Mouse (Mus musculus) kidney, adult 2 months (tissue): ENCODE measurements around the gene Cand2. TPM values are rescaled to one million over a fixed set of nuclear protein-coding genes. Genes with fewer than 3 reads are reported as not detected.

Source experiments
- DNase-seq: peaks from one replicate; pipeline ENCODE4 v3.0.0; 2021
- H3K27ac ChIP-seq: fragments of 200-500 bp; 2 replicates; pipeline ENCODE4 v1.5.1; 2012; ENCODE audit warnings: low read depth, low read length, control low read depth, inconsistent platforms; ENCODE audit not compliant: insufficient read depth
- H3K27me3 ChIP-seq: fragments of 200-500 bp; replicated peaks from 2 replicates; pipeline ENCODE4 v1.6.1; 2012; ENCODE audit warnings: mild to moderate bottlenecking, moderate library complexity, low read length, inconsistent platforms; ENCODE audit not compliant: control insufficient read depth, insufficient read depth
- H3K36me3 ChIP-seq: fragments of 200-500 bp; 2 replicates; pipeline ENCODE4 v1.6.1; 2012; ENCODE audit warnings: mild to moderate bottlenecking, moderate library complexity, low read length, inconsistent platforms; ENCODE audit not compliant: control insufficient read depth, insufficient read depth
- H3K4me1 ChIP-seq: fragments of 200-500 bp; 2 replicates; pipeline ENCODE4 v1.6.1; 2011; ENCODE audit warnings: low read length; ENCODE audit not compliant: control insufficient read depth, insufficient read depth
- H3K4me3 ChIP-seq: fragments of 200-500 bp; 2 replicates; pipeline ENCODE4 v1.5.1; 2011; ENCODE audit warnings: mild to moderate bottlenecking, low read depth, low read length, control low read depth; ENCODE audit not compliant: insufficient read depth
- CTCF ChIP-seq: fragments of 200-500 bp; conservative IDR thresholded peaks from 2 replicates; pipeline ENCODE4 v1.5.1; 2011; ENCODE audit warnings: low read depth, mild to moderate bottlenecking, control low read depth, low read length, moderate library complexity, mixed read lengths; ENCODE audit not compliant: insufficient read depth, insufficient read length
- POLR2A ChIP-seq: fragments of 200-500 bp; IDR thresholded peaks from one replicate; pipeline ENCODE4 v1.6.1; 2011; ENCODE audit warnings: low read depth, low read length, control low read depth
- WGBS: fragments of 180-500 bp; shearing (Covaris S2); methylation state at CpG from one replicate; pipeline ENCODE4 v1.1.7; 2018; 5-methylcytosine and 5-hydroxymethylcytosine counted together
- polyA plus RNA-seq: library from polyadenylated mRNA; depleted of rRNA; stranded (reverse); fragments of >200 nt; gene quantifications from 2 replicates; pipeline ENCODE4 v1.2.3, GENCODE M21; 2012

The Cand2 gene
- polyA plus RNA-seq, 1 experiment, result 4.0 TPM

- DNase-seq, result peak; percentile 63
- H3K27me3 ChIP-seq, result no peaks in the 10 kb centered on the region
- TF ChIP-seq CTCF (no peak), POLR2A (no peak)
- no peaks in the 10 kb centered on the region for H3K4me1 ChIP-seq
- H3K27ac ChIP-seq, result no peak overlapping the region
- 0 out of 2 replicates have a peak overlapping the region, but pooled peaks have one; percentile 12 for H3K4me3 ChIP-seq
- WGBS, result 57% methylated on average over 21 of the region's 21 CpGs
- no peaks in the 10 kb centered on the region for H3K36me3 ChIP-seq
Observed at GRCm38 (mm10) chr6:115792691-115793215, 18.4 kb downstream of the Cand2 start.

DNA sequence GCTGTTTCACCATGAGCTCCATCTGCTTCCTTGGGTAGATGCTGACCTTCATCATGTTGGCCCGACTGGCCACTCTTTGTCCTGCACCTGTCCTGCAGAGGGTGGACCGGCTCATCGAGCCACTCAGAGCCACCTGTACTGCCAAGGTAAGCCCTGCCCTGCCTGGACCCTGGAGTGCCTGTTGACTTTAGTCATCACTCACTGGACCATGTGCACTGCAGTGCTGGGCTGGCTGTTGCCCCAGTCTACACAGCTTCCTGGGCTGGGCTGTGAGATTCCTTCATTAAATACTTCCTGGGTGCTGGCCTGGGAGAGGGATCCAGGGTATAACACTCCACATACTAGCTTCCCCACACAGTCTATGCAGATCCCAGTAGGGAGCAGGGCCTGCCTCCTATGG, 27.5 kb downstream of the Cand2 start:
- Histone ChIP-seq H3K36me3 (no peaks in the 10 kb centered on the region), H3K4me1 (peaks cover 4% of the 10 kb centered on the region; the same call in 1 of the 2 replicates), H3K27me3 (no peaks in the 10 kb centered on the region), H3K27ac (no peak overlapping the region), H3K4me3 (no peak overlapping the region)
- 92% methylated on average over 3 of the region's 3 CpGs for WGBS
- TF ChIP-seq POLR2A (no peak), CTCF (no peak)
- DNase-seq, result no peak

GRCm38 (mm10) chr6:115803541-115804382, 29.4 kb downstream of the Cand2 start:
- WGBS, result 30% methylated on average over 16 of the region's 16 CpGs
- Histone ChIP-seq H3K4me3 (no peak overlapping the region), H3K4me1 (peaks cover 8% of the 10 kb centered on the region; the same call in 1 of the 2 replicates), H3K27me3 (no peaks in the 10 kb centered on the region), H3K27ac (no peak overlapping the region), H3K36me3 (no peaks in the 10 kb centered on the region)
- peak; percentile 84 for DNase-seq
- TF ChIP-seq POLR2A, result no peak
- peak; percentile 73 for TF ChIP-seq CTCF

GRCm38 (mm10) chr6:115804432-115805192, 30.3 kb downstream of the Cand2 start:
- Histone ChIP-seq H3K4me1 (peaks cover 8% of the 10 kb centered on the region; the same call in 1 of the 2 replicates), H3K36me3 (no peaks in the 10 kb centered on the region), H3K27ac (no peak overlapping the region), H3K27me3 (no peaks in the 10 kb centered on the region), H3K4me3 (no peak overlapping the region)
- WGBS, result 70% methylated on average over 10 of the region's 10 CpGs
- TF ChIP-seq POLR2A (no peak), CTCF (no peak)
- DNase-seq, result no peak

DNA sequence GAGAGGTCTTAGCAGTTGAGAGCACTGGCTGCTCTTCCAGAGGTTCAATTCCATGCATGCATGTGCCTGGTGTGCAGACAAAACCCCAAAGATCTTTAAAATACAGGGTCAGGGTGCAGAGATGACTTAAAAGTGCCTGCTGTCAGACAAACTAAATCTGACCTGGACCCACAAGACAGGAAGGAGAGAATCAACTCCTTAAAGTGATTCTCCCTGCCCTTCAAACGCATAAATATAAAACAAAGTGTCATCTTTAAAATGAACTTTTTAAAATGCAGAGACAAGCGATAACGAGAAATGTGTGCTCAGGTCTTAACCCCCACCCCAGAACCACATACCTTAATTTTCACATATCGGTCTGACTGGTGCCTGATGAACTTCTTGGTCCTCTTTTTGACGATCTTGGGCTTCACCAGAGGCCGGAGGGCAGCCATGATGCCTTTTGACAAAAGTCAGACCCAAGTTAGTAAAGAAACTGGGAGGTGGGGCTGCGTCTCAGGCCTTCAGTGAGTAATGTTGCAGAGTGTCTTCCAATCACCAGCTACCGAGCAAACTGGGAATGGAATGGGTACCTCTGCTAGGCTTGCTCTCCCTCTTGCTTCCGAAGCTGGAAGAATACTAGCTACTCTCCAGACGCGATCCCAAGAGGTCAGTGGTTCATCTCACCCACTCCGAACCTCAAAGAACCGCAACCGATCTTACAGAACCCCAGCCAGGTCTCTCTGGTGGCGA, 33.3 kb downstream of the Cand2 start:
- no peak for TF ChIP-seq POLR2A
- TF ChIP-seq CTCF, result no peak
- no peak for DNase-seq
- H3K36me3 ChIP-seq, result no peaks in the 10 kb centered on the region
- H3K4me3 ChIP-seq, result peak overlapping the region; percentile 94
- WGBS, result 2% methylated on average over 15 of the region's 15 CpGs
- peaks cover 8% of the 10 kb centered on the region; the same call in 1 of the 2 replicates for H3K4me1 ChIP-seq
- H3K27ac ChIP-seq, result peak overlapping the region; percentile 81; the same call in 1 of the 2 replicates
- no peaks in the 10 kb centered on the region for H3K27me3 ChIP-seq

DNA sequence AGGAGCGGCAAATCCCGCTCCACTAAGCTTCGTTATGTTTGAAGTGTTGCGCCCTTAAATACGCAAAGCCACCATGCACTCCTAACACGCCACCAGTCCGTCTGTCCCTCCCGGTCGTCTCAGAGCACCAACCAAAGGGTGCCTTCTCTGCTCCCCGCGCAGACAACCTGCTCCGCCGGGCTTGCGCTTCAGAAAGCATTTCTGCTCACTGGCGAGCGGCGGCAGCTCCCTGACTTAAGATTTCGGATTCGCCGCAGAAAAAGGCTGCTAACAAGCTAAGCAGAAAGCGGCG, 33.8 kb downstream of the Cand2 start:
- TF ChIP-seq CTCF, result no peak
- no peak for TF ChIP-seq POLR2A

GRCm38 (mm10) chr6:115808488-115809231, 34.3 kb downstream of the Cand2 start, which contains the start of gene Rpl32:
TSS of gene Rpl32 (minus strand) at chr6:115808747.
- peak; percentile 94 for DNase-seq
- Histone ChIP-seq H3K27ac (peak within 1 kb of the TSS; percentile 81), H3K36me3 (no peaks in the 10 kb centered on the region), H3K4me1 (peaks cover 8% of the 10 kb centered on the region; the same call in 1 of the 2 replicates), H3K27me3 (no peaks in the 10 kb centered on the region), H3K4me3 (peak within 1 kb of the TSS; percentile 94)
- under 1% methylated on average over 47 of the region's 47 CpGs for WGBS
- peak; percentile 30 for TF ChIP-seq POLR2A
- peak; percentile 51; the same call in 1 of the 2 replicates for TF ChIP-seq CTCF

More for the DNA sequence above, 33.8 kb downstream of the Cand2 start:
- H3K4me1 ChIP-seq, result peaks cover 8% of the 10 kb centered on the region; the same call in 1 of the 2 replicates
- no peak for DNase-seq
- H3K27ac ChIP-seq, result peak overlapping the region; percentile 81
- WGBS, result under 1% methylated on average over 22 of the region's 22 CpGs
- H3K4me3 ChIP-seq, result peak overlapping the region; percentile 94
- no peaks in the 10 kb centered on the region for H3K27me3 ChIP-seq
- no peaks in the 10 kb centered on the region for H3K36me3 ChIP-seq
